Mouse (Mus musculus): Measurements from ENCODE around the gene Gtf2h2.

DNA sequence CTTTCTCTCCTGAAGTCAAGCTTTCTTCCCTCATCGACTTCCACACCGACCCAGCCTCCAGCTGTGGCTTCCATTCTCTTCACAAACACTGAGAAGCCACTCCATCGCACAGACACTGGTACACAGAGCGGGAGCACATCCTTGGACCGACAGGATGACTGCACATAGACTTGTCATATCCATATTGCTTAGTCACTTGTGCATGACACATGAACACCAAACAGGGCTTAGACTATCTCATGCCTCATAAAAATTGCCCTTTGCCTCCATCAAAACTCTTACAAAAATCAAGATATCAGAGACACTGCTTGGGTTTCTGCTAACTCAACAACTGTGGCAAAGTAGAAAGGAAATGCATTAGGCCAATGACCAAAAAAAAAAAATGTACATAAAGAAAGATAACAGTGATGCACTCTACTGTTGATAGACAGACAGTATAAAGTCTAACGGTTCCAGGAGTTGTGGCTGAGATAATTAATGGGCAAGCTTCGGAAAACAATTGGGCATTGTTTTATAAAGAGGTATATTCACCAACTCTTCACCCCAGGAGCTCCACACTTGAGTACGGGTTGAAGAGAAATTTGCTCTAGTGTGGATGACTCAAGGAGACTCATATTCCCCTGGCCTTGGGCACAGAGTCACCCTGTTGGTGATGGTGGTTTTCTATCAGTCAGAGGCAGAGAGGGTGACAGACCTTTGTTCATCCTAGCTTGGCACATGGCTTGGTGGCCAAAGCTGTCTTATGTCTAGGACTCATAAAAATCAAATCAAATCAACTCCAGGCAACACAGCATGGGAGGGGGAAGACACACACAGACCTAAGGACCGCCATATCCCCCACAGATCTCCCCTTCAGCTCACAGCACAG lies 29.6 kb upstream of the Gtf2h2 start:
- TF ChIP-seq CTCF (IDR thresholded peaks at IDR 0.05; ENCODE audit: control insufficient read depth, insufficient read depth, insufficient read length) (no peak), FOSL1 (IDR thresholded peaks at IDR 0.05; ENCODE audit: insufficient read depth, low read length, poor library complexity, severe bottlenecking) (no peak), MAX (IDR thresholded peaks at IDR 0.05) (peak; percentile 73), USF1 (IDR thresholded peaks at IDR 0.05; ENCODE audit: low read depth) (no peak), MYOD1 (IDR thresholded peaks at IDR 0.05; ENCODE audit: control insufficient read depth, insufficient read length, low read depth) (no peak)

Measured in C2C12 (cell line).